Mouse (Mus musculus): ENCODE data around the gene Msl1. TPM values are rescaled to one million over a fixed set of nuclear protein-coding genes. Genes with fewer than 3 reads are reported as not detected.

The Msl1 gene
- polyA plus RNA-seq (2012; fragmentation: generic; extraction: Trizol) = 35.6 TPM

DNA sequence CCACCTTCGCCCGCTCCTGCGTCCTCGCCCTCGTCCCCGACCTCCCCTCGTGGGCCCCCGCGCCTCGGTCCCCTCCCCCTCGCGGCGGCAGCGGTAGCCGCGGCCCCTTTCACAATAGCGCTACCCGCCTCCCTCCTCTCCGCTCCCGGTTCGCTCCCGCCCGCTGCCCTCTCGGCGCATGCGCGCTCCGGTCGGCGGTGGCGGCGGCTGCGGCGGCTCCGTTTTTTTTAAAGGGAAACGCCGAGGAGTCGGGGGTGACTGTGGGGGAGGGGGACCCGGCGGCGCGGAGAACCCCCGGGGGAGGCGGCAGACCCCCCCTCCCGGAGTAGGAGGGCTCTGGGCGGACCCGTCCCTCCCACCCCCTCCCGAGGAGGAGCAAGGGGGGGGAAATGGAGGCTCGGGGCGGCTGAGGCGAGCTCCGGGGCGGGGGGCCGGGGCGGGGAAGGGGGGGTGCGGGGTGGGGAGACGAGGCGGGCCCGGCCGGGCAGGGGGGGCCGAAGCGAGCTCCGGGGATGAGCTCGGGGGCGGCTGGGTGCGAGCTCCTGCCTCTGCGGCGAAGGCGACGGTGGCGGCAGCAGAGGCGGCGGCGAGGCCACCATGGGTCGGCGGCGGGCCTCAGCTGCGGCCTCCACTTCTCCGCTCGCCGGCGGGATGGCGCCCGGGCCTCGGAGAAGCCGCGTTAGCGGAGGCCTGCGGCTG lies at the start of gene Msl1:
Msl1 (plus strand) TSS at position 502 of the 699 bp plus-strand sequence.
- TF ChIP-seq TCF12 (IDR thresholded peaks at IDR 0.05; ENCODE audit: insufficient read depth, poor library complexity, severe bottlenecking) (no peak), MAX (IDR thresholded peaks at IDR 0.05; ENCODE audit: low read depth) (no peak), TCF3 (IDR thresholded peaks at IDR 0.05; ENCODE audit: insufficient read length, low read depth) (peak; percentile 15), USF1 (IDR thresholded peaks at IDR 0.05; ENCODE audit: low read depth) (no peak), SRF (IDR thresholded peaks at IDR 0.05; ENCODE audit: control insufficient read depth, insufficient read length, low read depth) (no peak), MYOG (IDR thresholded peaks at IDR 0.05; ENCODE audit: control insufficient read depth in 1 of 3, insufficient read depth in 1 of 3, insufficient read length in 2 of 3, low read depth in 2 of 3) (peak in 1 of 3 experiments; percentile 6), POLR2A (IDR thresholded peaks at IDR 0.05; ENCODE audit: insufficient read length, low read depth) (peak; percentile 82), CEBPB (IDR thresholded peaks at IDR 0.05; ENCODE audit: insufficient read depth, poor library complexity, severe bottlenecking) (peak; percentile 37; the same call in 1 of the 2 replicates), E2F4 (IDR thresholded peaks at IDR 0.05; ENCODE audit: insufficient read depth) (no peak), POLR2AphosphoS2 (IDR thresholded peaks at IDR 0.05; ENCODE audit: insufficient read length, low read depth) (peak; percentile 57), MYOD1 (IDR thresholded peaks at IDR 0.05; ENCODE audit: control insufficient read depth in 1 of 3, insufficient read length in 2 of 3, low read depth in 2 of 3) (no peak), REST (IDR thresholded peaks at IDR 0.05; ENCODE audit: insufficient read depth, insufficient read length) (no peak)
- H3ac ChIP-seq (ENCODE audit: control insufficient read depth, insufficient read length) = peak within 1 kb of the TSS; percentile 71

DNA sequence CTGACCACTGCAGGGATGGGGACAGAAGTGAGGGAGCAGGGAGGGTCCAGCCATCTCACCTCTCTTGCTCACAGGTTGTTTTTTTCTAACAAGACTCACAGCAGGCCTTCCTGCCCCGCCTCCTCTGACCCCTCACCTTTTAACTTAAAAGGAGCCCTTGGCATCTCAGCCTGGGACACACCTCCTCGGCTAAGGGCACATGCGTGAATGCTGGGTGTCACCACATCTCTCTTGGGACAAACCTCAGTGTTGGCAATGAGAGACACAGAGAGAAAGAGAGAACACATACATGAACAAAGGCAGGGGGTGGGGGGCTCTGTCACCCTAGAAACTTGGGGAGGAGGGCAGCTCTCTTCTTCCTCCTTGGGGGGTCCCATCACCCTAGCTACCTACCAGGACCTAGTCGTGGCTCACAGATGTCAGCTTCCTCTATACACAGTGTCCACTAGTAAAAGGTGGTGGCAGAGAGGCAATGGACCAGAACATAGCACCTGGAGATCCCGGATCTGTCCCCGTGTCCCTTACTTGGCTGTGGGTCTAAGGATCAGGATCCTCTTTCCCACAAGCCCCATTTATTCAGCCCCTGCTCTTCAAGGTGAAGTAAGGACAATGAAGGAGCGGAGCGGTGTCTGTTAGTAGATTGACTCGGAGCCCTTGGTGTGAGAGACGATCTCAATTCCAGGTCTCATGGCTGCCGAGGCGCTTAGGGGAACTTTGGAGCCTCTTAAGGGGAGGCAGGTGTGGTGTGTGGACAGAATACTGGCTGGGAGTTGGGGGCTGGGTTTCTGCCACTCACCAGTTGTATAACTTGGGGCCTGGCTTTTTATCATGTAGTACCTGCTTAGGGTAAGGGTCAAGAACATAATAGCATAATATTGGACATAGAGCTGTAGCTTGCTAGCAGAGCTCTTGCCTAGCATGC lies 49.1 kb upstream of the Msl1 start:
- Histone ChIP-seq H3K36me3 (ENCODE audit: control insufficient read depth, insufficient read depth) (no peaks in the 10 kb centered on the region), H3K4me3 (peak overlapping the region; percentile 17), H3K4me2 (ENCODE audit: low read depth) (peak overlapping the region; percentile 87), H3ac (ENCODE audit: control insufficient read depth, insufficient read length) (no peak overlapping the region), H3K79me2 (ENCODE audit: control insufficient read depth, insufficient read depth) (peaks cover 21% of the 10 kb centered on the region), H3K27me3 (ENCODE audit: control insufficient read depth, insufficient read depth, insufficient read length) (no peaks in the 10 kb centered on the region)
- TF ChIP-seq MYOD1 (IDR thresholded peaks at IDR 0.05; ENCODE audit: control insufficient read depth in 1 of 3, insufficient read length in 2 of 3, low read depth in 2 of 3) (no peak), TCF12 (IDR thresholded peaks at IDR 0.05; ENCODE audit: insufficient read depth, poor library complexity, severe bottlenecking) (no peak), POLR2A (IDR thresholded peaks at IDR 0.05; ENCODE audit: insufficient read length, low read depth) (no peak), MYOG (IDR thresholded peaks at IDR 0.05; ENCODE audit: control insufficient read depth in 1 of 3, insufficient read depth in 1 of 3, insufficient read length in 2 of 3, low read depth in 2 of 3) (no peak), SRF (IDR thresholded peaks at IDR 0.05; ENCODE audit: control insufficient read depth, insufficient read length, low read depth) (no peak), REST (IDR thresholded peaks at IDR 0.05; ENCODE audit: insufficient read depth, insufficient read length) (no peak), TCF3 (IDR thresholded peaks at IDR 0.05; ENCODE audit: insufficient read length, low read depth) (no peak)

More for the DNA sequence above, at the start of gene Msl1:
- Histone ChIP-seq H3K4me3 (peak within 1 kb of the TSS; percentile 89), H3K36me3 (ENCODE audit: control insufficient read depth, insufficient read depth) (peaks cover 3% of the 10 kb centered on the region), H3K79me2 (ENCODE audit: control insufficient read depth, insufficient read depth) (peaks cover 39% of the 10 kb centered on the region), H3K27me3 (ENCODE audit: control insufficient read depth, insufficient read depth, insufficient read length) (no peaks in the 10 kb centered on the region), H3K4me2 (ENCODE audit: low read depth) (peak within 1 kb of the TSS; percentile 95)

DNA sequence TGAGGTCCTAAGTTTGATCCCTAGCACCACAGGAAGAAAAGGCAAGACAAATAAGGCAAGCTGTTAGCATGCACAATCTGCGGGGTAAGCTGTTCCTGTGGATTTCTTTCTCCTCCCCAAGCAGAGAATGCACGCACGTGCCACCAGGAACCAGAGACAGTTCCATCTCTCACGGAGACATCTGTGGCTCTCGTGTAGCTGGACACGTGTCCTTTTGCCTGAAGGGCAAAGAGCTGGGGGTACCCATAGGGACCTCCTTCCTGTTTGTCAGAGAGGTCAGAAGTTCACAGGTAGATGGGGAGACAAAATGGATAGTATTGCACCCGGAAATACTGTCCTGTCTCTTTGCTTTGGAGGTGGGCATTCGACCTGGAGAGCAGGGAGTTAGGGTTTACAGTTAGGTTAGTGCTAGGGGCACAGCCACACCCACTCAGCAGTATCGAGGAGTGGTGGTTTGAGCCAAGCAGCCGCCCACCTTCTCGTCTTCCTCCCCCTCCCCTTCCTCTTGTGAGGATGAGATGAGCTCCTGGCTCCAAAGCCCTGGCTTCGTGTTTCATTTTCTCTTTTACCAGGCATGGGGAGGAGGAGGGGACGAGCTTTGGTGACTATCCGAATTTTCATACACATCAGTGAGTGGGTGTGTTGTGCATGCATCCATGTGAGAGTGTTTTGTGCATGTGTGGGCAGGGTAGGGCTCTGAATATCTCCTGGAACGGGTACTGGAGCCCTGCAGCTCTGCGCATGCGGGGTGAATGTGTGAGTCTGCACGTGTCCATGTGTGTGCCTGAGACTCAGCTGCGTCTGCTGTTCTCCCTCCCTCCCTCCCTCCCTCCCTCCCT lies 48.2 kb upstream of the Msl1 start:
- H3ac ChIP-seq (ENCODE audit: control insufficient read depth, insufficient read length) = no peak overlapping the region
- H3K27me3 ChIP-seq (ENCODE audit: control insufficient read depth, insufficient read depth, insufficient read length) = no peaks in the 10 kb centered on the region
- TF ChIP-seq MAX (IDR thresholded peaks at IDR 0.05; ENCODE audit: low read depth) = peak; percentile 63
- TF ChIP-seq CEBPB (IDR thresholded peaks at IDR 0.05; ENCODE audit: insufficient read depth, poor library complexity, severe bottlenecking) = no peak
- peak in 2 of 3 experiments; percentile 53 to 68 for TF ChIP-seq MYOD1 (IDR thresholded peaks at IDR 0.05; ENCODE audit: control insufficient read depth in 1 of 3, insufficient read length in 2 of 3, low read depth in 2 of 3)
- TF ChIP-seq TCF3 (IDR thresholded peaks at IDR 0.05; ENCODE audit: insufficient read length, low read depth) = peak; percentile 40
- peak in 2 of 3 experiments; percentile 27 to 69 for TF ChIP-seq MYOG (IDR thresholded peaks at IDR 0.05; ENCODE audit: control insufficient read depth in 1 of 3, insufficient read depth in 1 of 3, insufficient read length in 2 of 3, low read depth in 2 of 3)
- TF ChIP-seq USF1 (IDR thresholded peaks at IDR 0.05; ENCODE audit: low read depth) = peak; percentile 51
- TF ChIP-seq E2F4 (IDR thresholded peaks at IDR 0.05; ENCODE audit: insufficient read depth) = no peak
- TF ChIP-seq POLR2AphosphoS2 (IDR thresholded peaks at IDR 0.05; ENCODE audit: insufficient read length, low read depth) = peak; percentile 11
- TF ChIP-seq TCF12 (IDR thresholded peaks at IDR 0.05; ENCODE audit: insufficient read depth, poor library complexity, severe bottlenecking) = no peak
- peak; percentile 46 for TF ChIP-seq SRF (IDR thresholded peaks at IDR 0.05; ENCODE audit: control insufficient read depth, insufficient read length, low read depth)
- TF ChIP-seq REST (IDR thresholded peaks at IDR 0.05; ENCODE audit: insufficient read depth, insufficient read length) = no peak
- TF ChIP-seq POLR2A (IDR thresholded peaks at IDR 0.05; ENCODE audit: insufficient read length, low read depth) = peak; percentile 44
- peak overlapping the region; percentile 87 for H3K4me2 ChIP-seq (ENCODE audit: low read depth)
- H3K4me3 ChIP-seq = peak overlapping the region; percentile 17
- peaks cover 24% of the 10 kb centered on the region for H3K79me2 ChIP-seq (ENCODE audit: control insufficient read depth, insufficient read depth)
- H3K36me3 ChIP-seq (ENCODE audit: control insufficient read depth, insufficient read depth) = no peaks in the 10 kb centered on the region
